Comparison of ENCODE assay signal across 22 mouse cellular contexts in genomic region chr4:133452433-133452832, GRCm38 (mm10). TPM values are rescaled to one million over a fixed set of nuclear protein-coding genes. Genes with fewer than 3 reads are reported as not detected.
"Had no signal": no experiment of that assay in that cellular context is flagged by ENCODE, and none has a peak within 500 bp of the region (broad histone marks: within the 10 kb centered on the region; RNA-seq: fewer than 3 reads in every experiment).

No protein-coding gene starts in this region.

- H3K4me3 ChIP-seq: kidney, embryonic 15.5 days; left cerebral cortex, adult 2 months; limb, embryonic 12.5 days; limb, embryonic 15.5 days; midbrain, embryonic 12.5 days; midbrain, embryonic 15.5 days; neural tube, embryonic 12.5 days had no signal

- H3K4me2 ChIP-seq: kidney, embryonic 15.5 days; limb, embryonic 12.5 days; limb, embryonic 15.5 days; liver, embryonic 11.5 days; midbrain, embryonic 12.5 days; midbrain, embryonic 15.5 days; neural tube, embryonic 12.5 days had no signal

- DNase-seq: kidney, adult 11 months; kidney, adult 8-10 months; kidney, postnatal 10 days; kidney, postnatal 36 days; layer of hippocampus, postnatal 36 days; left cerebral cortex, postnatal 4 days; liver, postnatal 0 days; thymus, adult 2 months; thymus, postnatal 14 days; thymus, postnatal 4 days had no signal

- H3K36me3 ChIP-seq: kidney, embryonic 15.5 days; limb, embryonic 12.5 days; limb, embryonic 15.5 days; midbrain, embryonic 12.5 days; midbrain, embryonic 15.5 days; neural tube, embryonic 12.5 days had no signal

- H3K27me3 ChIP-seq: limb, embryonic 12.5 days; limb, embryonic 15.5 days; midbrain, embryonic 15.5 days; neural tube, embryonic 12.5 days had no signal

- H3K27ac ChIP-seq: kidney, embryonic 15.5 days; left cerebral cortex, adult 2 months; limb, embryonic 12.5 days; limb, embryonic 15.5 days; liver, embryonic 14.5 days; macrophage; midbrain, embryonic 12.5 days; midbrain, embryonic 15.5 days; neural tube, embryonic 12.5 days; stomach, postnatal 0 days had no signal

- H3K9me3 ChIP-seq: kidney, embryonic 15.5 days; limb, embryonic 12.5 days; limb, embryonic 15.5 days; midbrain, embryonic 12.5 days; midbrain, embryonic 15.5 days; neural tube, embryonic 12.5 days had no signal

- H3K9ac ChIP-seq: kidney, embryonic 15.5 days; limb, embryonic 12.5 days; limb, embryonic 15.5 days; liver, embryonic 14.5 days; liver, postnatal 0 days; midbrain, embryonic 12.5 days; midbrain, embryonic 15.5 days; neural tube, embryonic 12.5 days had no signal

- ATAC-seq: inflammation-experienced regulatory T-cells, adult 6 months; liver, postnatal 0 days; midbrain, embryonic 15.5 days had no signal

RNA-seq across cellular contexts. Expression of gene Tent5b, which starts 27.5 kb away (rescaled TPM):
- polyA plus RNA-seq: inflammation-experienced regulatory T-cells, adult 6 months; liver, embryonic 11.5 days; macrophage had no signal

RNA-seq across cellular contexts. Expression of gene Trnp1, which starts 45.9 kb away (rescaled TPM):
- polyA plus RNA-seq: inflammation-experienced regulatory T-cells, adult 6 months; liver, postnatal 0 days had no signal
